Mouse (Mus musculus) spleen, postnatal 36 days (tissue): ENCODE results near the gene Fgfr2.

Experiments
- DNase-seq, 2 experiments: peaks; one replicate each; pipeline ENCODE4 v3.0.0; 2022; ENCODE audit warnings: low spot score in 2 of 2, mixed read lengths in 1 of 2

Gene Fgfr2

GRCm38 (mm10) chr7:132888518-132889249 lies 234.5 kb downstream of the Fgfr2 start:
- no peak for DNase-seq

GRCm38 (mm10) chr7:132888052-132888451 lies 235.1 kb downstream of the Fgfr2 start:
- no peak for DNase-seq

GRCm38 (mm10) chr7:132887019-132887804 lies 235.9 kb downstream of the Fgfr2 start:
- no peak for DNase-seq

- no peak for DNase-seq
These were observed 239.1 kb downstream of the Fgfr2 start for GRCm38 (mm10) chr7:132884031-132884430.

- DNase-seq: no peak
These were observed 240.8 kb downstream of the Fgfr2 start for GRCm38 (mm10) chr7:132882343-132882742.

- DNase-seq: no peak
These were observed 242.9 kb downstream of the Fgfr2 start for GRCm38 (mm10) chr7:132880276-132880675.

GRCm38 (mm10) chr7:132875391-132876086 lies 247.6 kb downstream of the Fgfr2 start:
- DNase-seq: no peak

- DNase-seq: no peak
These were observed 250.1 kb downstream of the Fgfr2 start for GRCm38 (mm10) chr7:132873043-132873442.

GRCm38 (mm10) chr7:132866316-132866715 lies 256.8 kb downstream of the Fgfr2 start:
- DNase-seq: no peak

- peak; percentile 93 for DNase-seq
These were observed 263.9 kb downstream of the Fgfr2 start, which contains the start of gene Abraxas2 for GRCm38 (mm10) chr7:132859042-132859958. Gene Abraxas2 (plus strand): TSS chr7:132859225.

- DNase-seq: no peak
These were observed 265.0 kb downstream of the Fgfr2 start for GRCm38 (mm10) chr7:132858043-132858608.

GRCm38 (mm10) chr7:132856083-132856482 lies 267.1 kb downstream of the Fgfr2 start:
- DNase-seq: no peak

GRCm38 (mm10) chr7:132853946-132854345 lies 269.2 kb downstream of the Fgfr2 start:
- no peak for DNase-seq

- no peak for DNase-seq
These were observed 269.8 kb downstream of the Fgfr2 start for GRCm38 (mm10) chr7:132853361-132853760.

GRCm38 (mm10) chr7:132852173-132852844 lies 270.8 kb downstream of the Fgfr2 start, which contains the start of gene Eef1akmt2:
Gene Eef1akmt2 (minus strand): TSS chr7:132852673.
- DNase-seq: peak; percentile 81 to 84

- DNase-seq: no peak
These were observed 280.0 kb downstream of the Fgfr2 start for GRCm38 (mm10) chr7:132843152-132843551.

- DNase-seq: no peak
These were observed 280.7 kb downstream of the Fgfr2 start for GRCm38 (mm10) chr7:132842455-132842854.

GRCm38 (mm10) chr7:132841287-132841686 lies 281.9 kb downstream of the Fgfr2 start:
- DNase-seq: no peak

GRCm38 (mm10) chr7:132830955-132831354 lies 292.2 kb downstream of the Fgfr2 start:
- DNase-seq: no peak

- DNase-seq: no peak
These were observed 298.7 kb downstream of the Fgfr2 start for GRCm38 (mm10) chr7:132824346-132825022.
